Mouse (Mus musculus): ENCODE measurements around the gene Rabl6.

The Rabl6 gene

DNA sequence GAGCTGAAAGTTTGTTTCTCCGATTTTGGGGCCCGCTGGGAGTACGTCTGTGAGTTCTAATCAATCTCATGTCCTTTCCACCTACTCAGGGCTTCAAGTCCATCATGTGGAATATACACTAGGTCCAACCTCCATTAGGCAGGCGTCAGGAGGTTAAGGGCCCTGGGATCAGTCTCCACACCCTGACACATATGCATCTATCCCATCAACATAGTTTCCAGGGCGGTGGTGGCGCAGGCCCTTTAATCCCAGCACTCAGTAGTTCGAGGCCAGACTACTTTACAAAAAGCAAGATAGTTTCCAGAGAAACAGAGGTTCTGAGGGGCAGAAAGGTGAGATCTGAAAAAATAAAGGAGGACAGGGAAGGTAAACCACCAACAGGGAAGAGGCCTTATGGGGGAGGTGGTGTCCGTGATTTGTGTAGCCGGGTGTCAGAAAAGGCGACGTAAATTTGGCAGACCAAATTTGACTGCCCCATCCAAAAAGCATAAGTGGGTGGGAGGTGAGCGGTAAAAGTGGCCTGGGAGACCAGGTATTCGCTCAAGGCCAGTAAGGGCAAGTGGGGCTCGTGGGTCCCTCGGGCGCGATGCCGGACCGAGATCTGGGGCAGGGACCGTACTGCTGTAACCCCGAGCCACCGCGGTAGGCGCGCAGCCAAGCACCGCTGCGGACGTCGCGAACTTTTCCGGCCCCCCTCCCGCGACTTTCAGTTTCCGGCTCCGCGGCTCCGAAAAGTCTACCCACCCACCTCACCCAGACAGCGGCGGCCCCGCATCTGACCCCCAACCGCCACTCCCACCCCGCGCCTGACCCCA is 62.1 kb downstream of the Rabl6 start:
- no peak for DNase-seq (ENCODE audit: low spot score)

DNA sequence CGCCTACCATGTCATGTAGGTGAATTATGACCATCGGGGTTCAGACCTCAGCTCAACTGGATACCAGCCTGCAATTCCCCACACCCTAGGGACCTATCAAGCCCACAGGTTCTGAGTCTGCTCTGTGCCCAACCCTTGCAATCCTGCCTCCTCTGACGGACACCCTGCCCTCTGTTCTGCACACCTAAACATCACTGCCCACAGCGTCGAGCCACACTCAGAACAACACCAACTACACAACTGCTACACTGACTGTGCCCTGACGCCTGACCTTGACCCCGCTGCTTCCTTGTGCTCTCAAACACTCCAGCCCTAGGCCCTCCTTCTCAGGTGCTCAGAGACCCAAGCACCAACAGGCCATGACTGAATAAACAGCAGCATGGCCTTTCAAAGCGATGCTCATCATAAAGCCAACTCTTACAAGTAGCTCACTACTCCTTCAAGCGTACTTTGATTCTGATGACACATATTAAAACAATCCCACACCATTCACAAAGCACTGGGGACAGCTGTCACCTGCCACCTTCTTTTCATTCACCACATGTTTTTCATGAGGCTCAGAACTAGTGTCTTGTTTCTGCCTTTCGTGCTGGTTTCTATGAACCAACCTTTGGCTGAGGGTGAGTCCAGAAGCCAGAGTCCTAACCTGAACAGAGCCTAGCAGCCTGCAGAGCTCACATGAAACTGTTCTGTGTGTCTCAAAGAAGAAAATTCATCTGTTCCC is 66.5 kb downstream of the Rabl6 start:
- no peak for DNase-seq (ENCODE audit: low spot score)

DNA sequence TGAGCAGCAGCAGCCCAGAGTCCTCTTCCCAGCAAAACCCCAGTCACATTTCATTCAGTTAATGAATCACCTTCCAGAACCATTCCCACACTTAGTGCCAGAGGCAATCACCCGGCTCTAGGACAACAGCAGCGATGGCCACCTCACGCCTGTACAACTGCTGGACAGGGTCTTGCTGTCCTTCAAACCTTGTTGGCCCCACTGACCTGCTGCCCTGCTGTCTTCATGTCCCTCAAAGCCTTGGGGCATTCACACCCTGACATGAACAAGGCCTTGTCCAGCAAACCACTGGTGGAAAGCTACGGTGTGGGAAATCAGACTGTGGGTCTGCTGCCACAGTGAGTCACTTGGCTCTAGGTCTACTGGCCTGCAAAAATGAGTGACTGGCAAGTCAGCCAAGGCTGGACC is 67.8 kb downstream of the Rabl6 start:
- DNase-seq (ENCODE audit: low spot score), result no peak

DNA sequence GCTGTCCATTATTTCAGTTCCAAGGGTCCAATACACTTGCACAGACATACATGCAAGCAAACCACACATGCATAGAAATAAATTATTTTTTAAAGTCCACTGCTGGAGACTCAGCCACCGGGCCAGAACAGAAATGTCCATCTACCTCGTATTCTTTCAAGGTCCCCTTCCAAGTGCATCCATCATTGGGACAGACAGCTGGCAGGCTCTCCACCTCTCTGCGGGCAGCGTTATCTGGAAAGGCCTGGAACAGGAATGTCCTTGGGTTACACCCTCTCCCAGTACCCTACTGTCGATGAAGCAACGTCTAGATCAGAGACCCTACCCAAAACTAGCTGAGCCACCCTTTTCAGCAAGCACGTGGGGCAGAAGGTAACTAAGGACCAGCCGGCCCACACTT is 71.8 kb downstream of the Rabl6 start:
- DNase-seq (ENCODE audit: low spot score), result no peak

DNA sequence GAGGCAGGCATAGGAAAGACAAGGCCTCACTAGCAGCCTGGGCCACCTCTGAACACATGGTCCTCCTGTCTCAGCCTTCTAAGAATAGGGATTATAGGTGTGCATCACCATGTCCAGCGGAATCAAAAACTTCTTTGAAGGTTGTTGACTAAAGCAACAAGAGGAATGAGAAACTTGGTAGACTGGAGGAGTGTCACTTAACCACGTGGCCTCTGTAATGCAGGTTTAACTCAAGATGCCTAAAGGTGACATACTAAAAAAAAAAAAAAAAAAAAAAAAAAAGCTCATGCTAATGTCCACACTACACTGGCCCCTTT is 73.5 kb downstream of the Rabl6 start:
- DNase-seq (ENCODE audit: low spot score), result no peak

DNA sequence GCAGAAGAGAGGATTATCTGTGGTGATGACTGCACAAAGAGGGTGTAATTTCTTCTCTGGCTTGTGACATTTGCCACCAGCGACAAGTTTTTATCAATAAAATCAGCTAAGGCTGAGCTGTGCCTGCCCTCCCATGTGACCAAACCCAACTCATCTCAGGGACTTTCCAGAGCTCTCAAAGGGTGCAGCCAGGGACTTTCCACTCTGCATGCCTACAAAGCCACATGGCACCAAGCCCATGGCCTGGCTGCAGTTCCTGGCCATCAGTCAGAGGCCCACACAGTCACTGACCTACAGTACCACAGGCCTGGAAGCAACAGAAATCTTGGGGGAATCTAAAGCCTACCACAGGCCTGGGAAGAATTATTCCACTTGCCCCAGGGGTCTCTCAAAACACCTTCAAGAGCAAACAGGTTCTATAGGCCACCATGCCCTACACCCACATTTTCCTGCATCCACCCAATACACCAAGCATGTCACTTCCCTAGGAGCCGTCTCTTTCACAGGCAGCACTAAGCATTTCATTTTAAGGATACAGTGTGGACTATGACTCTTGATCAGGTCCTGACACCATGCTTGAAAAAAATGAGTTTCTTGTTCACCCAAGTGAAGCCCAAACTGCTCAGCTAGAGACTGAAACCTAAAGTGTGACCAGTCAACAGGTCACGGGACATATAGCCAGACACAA is 74.0 kb downstream of the Rabl6 start:
- no peak for DNase-seq (ENCODE audit: low spot score)

DNA sequence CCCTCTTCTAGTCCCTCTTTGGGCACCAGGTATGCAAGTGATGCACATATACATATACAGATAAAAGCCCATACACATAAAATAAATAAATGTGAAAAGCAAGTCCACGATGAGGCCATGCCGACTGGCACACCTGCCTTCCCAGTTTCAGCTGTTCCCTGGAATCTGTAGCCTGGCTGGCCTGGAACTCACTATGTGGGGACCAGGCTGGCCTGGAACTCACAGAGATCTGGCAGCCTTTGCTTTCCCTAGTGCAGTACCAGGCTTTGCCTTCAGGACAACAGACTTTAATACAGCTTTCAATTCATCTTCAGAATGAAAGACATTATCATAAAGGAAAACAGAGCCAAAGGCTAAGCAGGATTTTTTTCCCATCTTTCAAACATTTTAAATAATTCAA is 74.6 kb downstream of the Rabl6 start:
- no peak for DNase-seq (ENCODE audit: low spot score)

Data from retina, embryonic 14.5 days (tissue).